Mouse (Mus musculus) stomach, postnatal 0 days (tissue): ENCODE data around the gene F2. TPM values are rescaled to one million over a fixed set of nuclear protein-coding genes. Genes with fewer than 3 reads are reported as not detected.
A peak's percentile ranks its signal among the peaks of the same experiment; 100 is the strongest.

ENCODE experiments used
- ATAC-seq: fragments of 200-750 bp; cut with Nextera tagmentation; 2 replicates; pipeline ENCODE4 v1.8.0; 2017; ENCODE audit not compliant: low FRiP score, low TSS enrichment
- DNase-seq: peaks from one replicate; pipeline ENCODE4 v3.0.0-alpha.2; 2016; ENCODE audit warnings: low spot score
- H3K27ac ChIP-seq: fragments of 300-500 bp; sonication (generic); replicated peaks from 2 replicates; pipeline ENCODE4 v1.5.1; 2014; ENCODE audit warnings: mild to moderate bottlenecking, control low read depth
- H3K27me3 ChIP-seq: fragments of 300-500 bp; sonication (generic); 2 replicates; pipeline ENCODE4 v1.6.1; 2014; ENCODE audit warnings: low read length; ENCODE audit not compliant: control insufficient read depth, insufficient read depth
- H3K36me3 ChIP-seq: fragments of 300-500 bp; sonication (generic); 2 replicates; pipeline ENCODE4 v1.6.1; 2014; ENCODE audit warnings: low read length, mixed read lengths; ENCODE audit not compliant: control insufficient read depth, insufficient read depth
- H3K4me1 ChIP-seq: fragments of 300-500 bp; sonication (generic); replicated peaks from 2 replicates; pipeline ENCODE4 v1.6.1; 2014; ENCODE audit warnings: antibody characterized with exemption; ENCODE audit not compliant: control insufficient read depth, insufficient read depth
- H3K4me2 ChIP-seq: fragments of 300-500 bp; sonication (generic); replicated peaks from 2 replicates; pipeline ENCODE4 v1.6.1; 2014; ENCODE audit warnings: low read depth, mild to moderate bottlenecking, control low read depth, moderate library complexity
- H3K4me3 ChIP-seq: fragments of 300-500 bp; sonication (generic); 2 replicates; pipeline ENCODE4 v1.5.1; 2014; ENCODE audit warnings: low read depth, low read length, control low read depth
- H3K9ac ChIP-seq: fragments of 300-500 bp; sonication (generic); 2 replicates; pipeline ENCODE4 v1.6.1; 2014; ENCODE audit warnings: mild to moderate bottlenecking, low read length, control low read depth, mixed read lengths
- H3K9me3 ChIP-seq: fragments of 300-500 bp; sonication (generic); 2 replicates; pipeline ENCODE4 v1.6.1; 2016; ENCODE audit warnings: low read length; ENCODE audit not compliant: control insufficient read depth
- CTCF ChIP-seq: IDR thresholded peaks from 2 replicates; pipeline ENCODE4 v1.5.1; 2016; ENCODE audit warnings: antibody characterized with exemption, low read depth, mild to moderate bottlenecking, moderate library complexity
- EP300 ChIP-seq: optimal IDR thresholded peaks from 2 replicates; pipeline ENCODE3; 2016; ENCODE audit warnings: antibody characterized with exemption
- WGBS: fragments of 180-500 bp; shearing (Covaris S2); extraction: QIAGEN DNeasy Blood & Tissue Kit; methylation state at CpG from one replicate; pipeline ENCODE4 v1.1.7; 2014; 5-methylcytosine and 5-hydroxymethylcytosine counted together
- polyA plus RNA-seq: library from polyadenylated mRNA; unstranded; fragments of >200 nt; fragmentation: Nextera tagmentation; extraction: Ambion mirVana; gene quantifications from 2 replicates; pipeline ENCODE4 v1.2.1, GENCODE M21; 2015

F2 gene
- polyA plus RNA-seq, 1 experiment from 2014 or later: 3.3 TPM

GRCm38 (mm10) chr2:91673587-91673986, 37.4 kb upstream of the F2 start:
- no peak for ATAC-seq
- WGBS: 93% methylated on average over 2 of the region's 2 CpGs
- TF ChIP-seq CTCF (no peak), EP300 (no peak)

DNA sequence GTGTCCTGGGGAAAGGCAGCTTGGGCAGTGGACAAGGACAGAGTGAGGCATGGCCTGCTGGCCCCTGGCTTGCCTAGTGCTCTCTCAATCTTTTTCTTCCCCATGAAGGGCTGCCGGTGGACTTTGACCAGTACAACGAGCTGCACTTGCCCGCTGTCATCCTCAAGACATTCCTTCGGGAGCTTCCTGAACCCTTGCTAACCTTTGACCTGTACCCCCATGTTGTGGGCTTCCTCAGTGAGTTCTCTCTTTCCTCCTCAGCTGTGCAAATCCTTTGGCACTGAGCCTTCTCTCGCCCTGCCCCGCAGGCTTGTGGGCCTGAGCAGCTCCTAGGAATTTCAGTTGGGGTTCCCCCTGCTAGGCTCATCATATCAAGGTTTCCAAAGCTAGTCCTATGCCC, 33.8 kb upstream of the F2 start:
- TF ChIP-seq EP300: no peak
- TF ChIP-seq CTCF: no peak
- WGBS: 79% methylated on average over 6 of the region's 6 CpGs
- H3K36me3 ChIP-seq: peaks cover 41% of the 10 kb centered on the region

More at GRCm38 (mm10) chr2:91673587-91673986, 37.4 kb upstream of the F2 start:
- Histone ChIP-seq H3K4me1 (no peaks in the 10 kb centered on the region), H3K9ac (no peak overlapping the region), H3K27ac (no peak overlapping the region), H3K4me3 (no peak overlapping the region), H3K36me3 (peaks cover 47% of the 10 kb centered on the region), H3K27me3 (no peaks in the 10 kb centered on the region), H3K9me3 (no peaks in the 10 kb centered on the region), H3K4me2 (no peak overlapping the region)
- DNase-seq: no peak

DNA sequence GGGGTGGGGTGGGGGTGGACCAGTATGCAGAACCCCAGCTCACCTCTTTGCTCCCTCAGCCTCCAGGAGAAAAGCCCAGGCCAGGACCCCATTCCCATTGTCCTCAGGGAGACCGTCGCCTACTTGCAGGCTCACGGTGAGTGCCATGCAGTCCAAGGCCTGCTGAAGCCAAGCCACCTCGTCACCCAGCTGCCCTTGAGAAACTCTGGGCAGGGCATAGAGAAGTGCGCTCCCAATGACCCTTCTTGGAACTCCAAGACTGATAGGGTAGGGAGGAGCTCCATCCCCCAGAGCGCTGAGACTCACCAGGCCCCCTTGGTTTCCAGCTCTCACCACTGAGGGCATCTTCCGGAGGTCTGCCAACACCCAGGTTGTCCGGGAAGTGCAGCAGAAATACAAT, 33.1 kb upstream of the F2 start:
- DNase-seq (no peak), ATAC-seq (no peak)
- WGBS: 92% methylated on average over 8 of the region's 8 CpGs
- H3K27me3 ChIP-seq: no peaks in the 10 kb centered on the region
- TF ChIP-seq CTCF: no peak
- no peak for TF ChIP-seq EP300
- no peaks in the 10 kb centered on the region for H3K9me3 ChIP-seq
- H3K27ac ChIP-seq: no peak overlapping the region
- H3K4me1 ChIP-seq: no peaks in the 10 kb centered on the region
- H3K36me3 ChIP-seq: peaks cover 42% of the 10 kb centered on the region
- H3K4me2 ChIP-seq: no peak overlapping the region
- no peak overlapping the region for H3K4me3 ChIP-seq
- H3K9ac ChIP-seq: no peak overlapping the region

More for the DNA sequence above, 33.8 kb upstream of the F2 start:
- Histone ChIP-seq H3K4me2 (no peak overlapping the region), H3K4me1 (no peaks in the 10 kb centered on the region), H3K27ac (no peak overlapping the region), H3K9ac (no peak overlapping the region), H3K27me3 (no peaks in the 10 kb centered on the region), H3K4me3 (no peak overlapping the region), H3K9me3 (no peaks in the 10 kb centered on the region)
- no peak for DNase-seq
- no peak for ATAC-seq

- DNase-seq: peak; percentile 54
- no peaks in the 10 kb centered on the region for H3K4me1 ChIP-seq
These were observed 31.5 kb upstream of the F2 start for GRCm38 (mm10) chr2:91667747-91668146.

GRCm38 (mm10) chr2:91666386-91666910, 30.2 kb upstream of the F2 start:
- Histone ChIP-seq H3K27ac (no peak overlapping the region), H3K9me3 (no peaks in the 10 kb centered on the region), H3K9ac (no peak overlapping the region), H3K4me3 (no peak overlapping the region), H3K36me3 (peaks cover 51% of the 10 kb centered on the region), H3K27me3 (no peaks in the 10 kb centered on the region), H3K4me2 (no peak overlapping the region), H3K4me1 (no peaks in the 10 kb centered on the region)
- DNase-seq (no peak), ATAC-seq (no peak)
- TF ChIP-seq CTCF: no peak
- TF ChIP-seq EP300: no peak
- WGBS: 90% methylated on average over 6 of the region's 6 CpGs

More at GRCm38 (mm10) chr2:91667747-91668146, 31.5 kb upstream of the F2 start:
- H3K36me3 ChIP-seq: peaks cover 53% of the 10 kb centered on the region
- H3K27me3 ChIP-seq: no peaks in the 10 kb centered on the region
- TF ChIP-seq EP300: no peak
- no peak for TF ChIP-seq CTCF
- H3K9me3 ChIP-seq: no peaks in the 10 kb centered on the region
- H3K27ac ChIP-seq: no peak overlapping the region
- no peak overlapping the region for H3K4me3 ChIP-seq
- peak; percentile 48 for ATAC-seq
- H3K4me2 ChIP-seq: no peak overlapping the region
- 54% methylated on average over 2 of the region's 2 CpGs for whole genome bisulfite sequencing
- H3K9ac ChIP-seq: no peak overlapping the region

DNA sequence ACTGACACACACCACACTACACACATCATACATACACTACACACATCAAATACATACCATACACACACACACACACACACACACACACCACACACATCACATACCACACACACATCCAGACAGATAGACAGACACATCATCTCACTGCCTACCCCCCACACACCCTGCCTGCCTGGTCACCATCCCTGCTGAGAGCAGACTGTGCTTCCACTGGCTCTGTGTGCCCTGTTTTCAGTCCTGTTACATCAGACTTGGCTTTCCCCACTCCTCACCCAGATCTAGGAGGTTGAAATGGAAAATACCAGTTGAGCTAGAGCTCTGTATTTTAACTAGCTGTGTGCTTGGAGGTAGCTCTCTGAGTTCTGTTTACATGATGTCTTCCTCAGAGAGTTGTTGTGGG, 28.6 kb upstream of the F2 start:
- no peak overlapping the region for H3K4me2 ChIP-seq
- no peak overlapping the region for H3K27ac ChIP-seq
- ATAC-seq: no peak
- H3K4me3 ChIP-seq: no peak overlapping the region
- peaks cover 42% of the 10 kb centered on the region for H3K36me3 ChIP-seq
- H3K4me1 ChIP-seq: no peaks in the 10 kb centered on the region
- no peaks in the 10 kb centered on the region for H3K27me3 ChIP-seq
- H3K9me3 ChIP-seq: no peaks in the 10 kb centered on the region
- H3K9ac ChIP-seq: no peak overlapping the region
- no peak for DNase-seq
- TF ChIP-seq EP300: no peak
- no peak for TF ChIP-seq CTCF
